ENCODE assay signal across 19 mouse cellular contexts in the genomic region with DNA sequence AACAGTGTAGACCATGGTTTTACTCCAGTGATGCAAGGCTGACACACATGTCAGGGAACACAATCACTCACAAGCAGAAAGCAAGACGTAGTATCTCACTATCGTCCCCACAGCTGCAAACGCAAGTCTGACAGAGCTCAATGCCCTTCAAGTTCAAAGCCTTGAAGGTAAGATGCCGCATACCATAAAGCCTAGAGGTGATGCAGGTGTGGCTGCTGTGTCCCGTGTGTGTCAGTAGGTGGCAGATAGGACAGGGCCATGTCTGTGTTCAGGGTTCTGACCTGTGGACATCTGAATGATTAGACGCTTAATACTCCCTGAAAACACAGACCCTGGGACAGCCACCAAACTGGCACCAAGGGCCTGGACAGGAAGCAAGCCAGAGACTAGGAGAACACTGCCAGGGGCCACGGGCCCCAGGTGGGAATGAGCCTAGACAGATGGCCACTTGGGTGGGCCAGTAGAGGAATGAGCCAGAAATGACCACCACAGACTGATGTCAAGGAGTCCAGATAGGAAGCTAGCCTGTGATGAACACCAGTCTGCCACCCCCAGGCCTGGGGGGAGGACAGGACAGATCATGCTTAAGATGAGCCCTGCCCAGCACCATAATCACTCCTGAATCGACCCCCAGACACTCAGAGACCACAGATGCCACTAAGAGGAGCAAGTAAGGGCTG. TPM values are rescaled to one million over a fixed set of nuclear protein-coding genes. Genes with fewer than 3 reads are reported as not detected.
DNase-seq lines count a peak whose midpoint lies in the region; ATAC-seq and TF ChIP-seq lines count a peak whose summit lies in the region.
"Had no signal": no experiment of that assay in that cellular context is flagged by ENCODE, and none has a peak within 500 bp of the region (broad histone marks: within the 10 kb centered on the region; RNA-seq: fewer than 3 reads in every experiment).

No protein-coding gene starts in this region.

- DNase-seq in cerebellum, adult 2 months = no peak
- no peak for DNase-seq in cerebellum, adult 18-20 months
- no peak for DNase-seq in kidney, adult 2 months
- DNase-seq in kidney, adult 8-10 months = no peak
- DNase-seq in MEL (ENCODE audit: low read depth, low spot score) = no peak
- peak; percentile 72 for DNase-seq in thymus, postnatal 0 days (ENCODE audit: low spot score)
- no peak for DNase-seq in ovary, postnatal 36 days (ENCODE audit: low spot score)
- DNase-seq: adrenal gland, adult 8-10 months; cerebellum, adult 9-11 months; kidney, adult 11 months; kidney, postnatal 4 days; layer of hippocampus, postnatal 36 days; lung, postnatal 36 days; midbrain, embryonic 14.5 days; right cerebral cortex, postnatal 14 days had no signal

- H3K27me3 ChIP-seq in cerebellum, adult 2 months (ENCODE audit: control insufficient read depth, insufficient read depth, low read length) = no peaks in the 10 kb centered on the region
- no peaks in the 10 kb centered on the region for H3K27me3 ChIP-seq in kidney, adult 2 months (replicated peaks; ENCODE audit: control insufficient read depth, insufficient read depth, low read length)
- H3K27me3 ChIP-seq in MEL (ENCODE audit: control insufficient read depth in 1 of 2, insufficient read depth in 2 of 2, low read length in 2 of 2) = no peaks in the 10 kb centered on the region
- no peaks in the 10 kb centered on the region for H3K27me3 ChIP-seq in hindbrain, embryonic 13.5 days
- H3K27me3 ChIP-seq: heart, embryonic 12.5 days had no signal

- H3K79me2 ChIP-seq in MEL (ENCODE audit: control insufficient read depth, insufficient read depth, low read length, poor library complexity) = no peaks in the 10 kb centered on the region

- no peaks in the 10 kb centered on the region for H3K9me3 ChIP-seq in MEL (replicated peaks; ENCODE audit: insufficient read depth, low read length)
- no peaks in the 10 kb centered on the region for H3K9me3 ChIP-seq in hindbrain, embryonic 13.5 days
- H3K9me3 ChIP-seq: heart, embryonic 12.5 days; hindbrain, embryonic 10.5 days had no signal

- H3K4me1 ChIP-seq in cerebellum, adult 2 months (ENCODE audit: control insufficient read depth, insufficient read depth, low read length) = peaks cover 13% of the 10 kb centered on the region
- H3K4me1 ChIP-seq in kidney, adult 2 months (ENCODE audit: control insufficient read depth, insufficient read depth, low read length) = no peaks in the 10 kb centered on the region
- H3K4me1 ChIP-seq in MEL (ENCODE audit: control insufficient read depth in 1 of 2, insufficient read depth in 2 of 2, low read length in 2 of 2) = no peaks in the 10 kb centered on the region
- H3K4me1 ChIP-seq in hindbrain, embryonic 13.5 days (replicated peaks) = no peaks in the 10 kb centered on the region
- H3K4me1 ChIP-seq: heart, embryonic 12.5 days; hindbrain, embryonic 10.5 days had no signal

- H3K4me3 ChIP-seq in cerebellum, adult 2 months (replicated peaks; ENCODE audit: insufficient read depth, low read depth, low read length) = no peak overlapping the region
- no peak overlapping the region for H3K4me3 ChIP-seq in kidney, adult 2 months (ENCODE audit: insufficient read depth, low read depth, low read length)
- H3K4me3 ChIP-seq in MEL (ENCODE audit: control insufficient read depth in 1 of 2, insufficient read depth in 1 of 2, low read depth in 2 of 2, low read length in 2 of 2) = no peak overlapping the region
- no peak overlapping the region for H3K4me3 ChIP-seq in hindbrain, embryonic 13.5 days
- H3K4me3 ChIP-seq: heart, embryonic 12.5 days; hindbrain, embryonic 10.5 days had no signal

- TF ChIP-seq RAD21 in MEL (IDR thresholded peaks at IDR 0.05; ENCODE audit: low read depth, low read length) = no peak

- peak; percentile 35; the same call in 1 of the 2 replicates for TF ChIP-seq CTCF in cerebellum, adult 2 months (IDR thresholded peaks at IDR 0.05; ENCODE audit: borderline replicate concordance, insufficient read depth, low read depth, low read length)
- TF ChIP-seq CTCF in kidney, adult 2 months (conservative IDR thresholded peaks at IDR 0.05; ENCODE audit: insufficient read depth, insufficient read length, low read depth, low read length) = 0 out of 2 replicates have a peak, but pooled peaks have one; percentile 17
- peak in 2 of 3 experiments; percentile 14 to 22; a peak in 1 of 6 replicates for TF ChIP-seq CTCF in MEL (IDR thresholded peaks at IDR 0.05 in 2 of 3, conservative IDR thresholded peaks at IDR 0.05 in 1 of 3; ENCODE audit: control insufficient read depth in 1 of 3, insufficient read depth in 1 of 3, low read depth in 2 of 3, low read length in 3 of 3, poor library complexity in 1 of 3, severe bottlenecking in 1 of 3)

- TF ChIP-seq EP300 in MEL (IDR thresholded peaks at IDR 0.05; ENCODE audit: low read depth in 1 of 2, low read length in 2 of 2) = no peak

- ATAC-seq in hindbrain, embryonic 13.5 days (ENCODE audit: low FRiP score) = no peak
- ATAC-seq: forebrain, embryonic 16.5 days had no signal

- TF ChIP-seq POLR2A in cerebellum, adult 2 months (IDR thresholded peaks at IDR 0.05; ENCODE audit: borderline replicate concordance, insufficient read depth, low read length) = no peak
- TF ChIP-seq POLR2A in kidney, adult 2 months (IDR thresholded peaks at IDR 0.05; ENCODE audit: low read depth, low read length) = no peak
- no peak for TF ChIP-seq POLR2A in MEL (IDR thresholded peaks at IDR 0.05; ENCODE audit: control insufficient read depth in 1 of 2, insufficient read depth in 1 of 2, low read depth in 1 of 2, low read length in 2 of 2, poor library complexity in 1 of 2)

- H3K9ac ChIP-seq in MEL (ENCODE audit: control insufficient read depth, low read depth, low read length, poor library complexity, severe bottlenecking) = no peak overlapping the region
- no peak overlapping the region for H3K9ac ChIP-seq in hindbrain, embryonic 13.5 days
- H3K9ac ChIP-seq: heart, embryonic 12.5 days had no signal

- no peak overlapping the region for H3K4me2 ChIP-seq in hindbrain, embryonic 13.5 days
- H3K4me2 ChIP-seq: heart, embryonic 12.5 days had no signal

- H3K36me3 ChIP-seq in kidney, adult 2 months (ENCODE audit: control insufficient read depth, insufficient read depth, low read length) = no peaks in the 10 kb centered on the region; the same call in 1 of the 2 replicates
- H3K36me3 ChIP-seq in MEL (ENCODE audit: control insufficient read depth in 1 of 2, insufficient read depth in 2 of 2, low read length in 2 of 2) = peaks cover 0 to 75% of the 10 kb centered on the region in 2 experiments; a peak in 2 of 4 replicates
- H3K36me3 ChIP-seq in hindbrain, embryonic 13.5 days = peaks cover 58% of the 10 kb centered on the region

- WGBS in cerebellum, adult 2 months = 67% methylated on average over 8 of the region's 8 CpGs
- 86% methylated on average over 8 of the region's 8 CpGs for WGBS in kidney, adult 2 months
- 94% methylated on average over 8 of the region's 8 CpGs for WGBS in hindbrain, embryonic 13.5 days

- H3K27ac ChIP-seq in cerebellum, adult 2 months (ENCODE audit: insufficient read depth, low read length) = no peak overlapping the region
- no peak overlapping the region for H3K27ac ChIP-seq in kidney, adult 2 months (ENCODE audit: insufficient read depth, low read depth, low read length)
- H3K27ac ChIP-seq in MEL (ENCODE audit: control insufficient read depth, low read depth, low read length) = no peak overlapping the region
- no peak overlapping the region for H3K27ac ChIP-seq in hindbrain, embryonic 13.5 days
- H3K27ac ChIP-seq: hindbrain, embryonic 10.5 days had no signal

TF ChIP-seq in MEL, 35 proteins besides CTCF, POLR2A, EP300 and RAD21:
- TF ChIP-seq SMC3 (IDR thresholded peaks at IDR 0.05; ENCODE audit: low read depth, low read length) = peak; percentile 23; the same call in 1 of the 2 replicates
- TF ChIP-seq MYC (IDR thresholded peaks at IDR 0.05; ENCODE audit: low read depth, low read length) = no peak

RNA-seq across cellular contexts. Expression of a gene that starts 22.7 kb away (rescaled TPM):
- polyA plus RNA-seq in cerebellum, adult 2 months (2012; rRNA removed) = 471 and 489 TPM in 2 replicates
- 44.8 and 56.2 TPM in 2 replicates for polyA plus RNA-seq in kidney, adult 2 months (2012; rRNA removed)
- total RNA-seq in MEL (2012; rRNA removed) = 96.0 and 150 TPM in 2 replicates
- polyA plus RNA-seq in MEL (2012; ENCODE audit: insufficient read depth in 1 of 2, insufficient read length in 2 of 2, low read depth in 1 of 2, low replicate concordance in 2 of 2, missing spikeins in 1 of 2) = 100 to 1,000 TPM in 1 of 2 experiments, not detected in 1; 125 TPM
- 13.7 and 16.2 TPM in 2 replicates for polyA plus RNA-seq in thymus, postnatal 0 days (2015; fragmentation: Nextera tagmentation; extraction: Ambion mirVana)
- 70.1 and 70.2 TPM in 2 replicates for polyA plus RNA-seq in hindbrain, embryonic 13.5 days (2015; fragmentation: Nextera tagmentation; extraction: Ambion mirVana)

RNA-seq across cellular contexts. Expression of a gene that starts 23.8 kb away (rescaled TPM):
- polyA plus RNA-seq in cerebellum, adult 2 months (2012; rRNA removed) = 14.7 and 16.8 TPM in 2 replicates
- 7.9 and 8.1 TPM in 2 replicates for polyA plus RNA-seq in kidney, adult 2 months (2012; rRNA removed)
- 34.1 and 41.4 TPM in 2 replicates for total RNA-seq in MEL (2012; rRNA removed)
- 10 to 100 TPM in 1 of 2 experiments, not detected in 1; 96.5 TPM for polyA plus RNA-seq in MEL (2012; ENCODE audit: insufficient read depth in 1 of 2, insufficient read length in 2 of 2, low read depth in 1 of 2, low replicate concordance in 2 of 2, missing spikeins in 1 of 2)
- 31.5 and 35.9 TPM in 2 replicates for polyA plus RNA-seq in thymus, postnatal 0 days (2015; fragmentation: Nextera tagmentation; extraction: Ambion mirVana)
- polyA plus RNA-seq in hindbrain, embryonic 13.5 days (2015; fragmentation: Nextera tagmentation; extraction: Ambion mirVana) = 23.3 and 24.7 TPM in 2 replicates
